Mouse (Mus musculus): ENCODE data around the gene Mtmr3.

DNA sequence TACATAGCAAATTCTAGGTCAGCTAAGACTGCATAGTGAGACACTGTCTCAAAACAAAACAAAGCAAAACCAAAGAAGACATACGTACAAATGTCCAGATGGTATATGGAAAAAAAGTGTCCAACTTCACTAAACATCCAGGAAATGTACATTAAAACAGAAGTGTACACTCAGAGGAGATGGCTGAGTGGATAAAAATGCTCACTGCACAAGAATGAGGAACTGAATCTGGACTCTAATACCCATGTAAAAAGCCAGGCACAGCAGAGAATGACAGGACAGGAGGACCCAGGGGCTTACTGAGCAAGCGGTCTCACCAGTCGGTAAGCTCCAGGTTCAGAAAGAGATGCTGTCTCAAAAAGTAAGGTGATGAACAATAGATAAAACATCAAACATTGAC, 5.3 kb upstream of the Mtmr3 start:
- TF ChIP-seq NELFE (IDR thresholded peaks at IDR 0.05; ENCODE audit: low read depth, low read length), result no peak
- no peak for TF ChIP-seq CTCF (conservative IDR thresholded peaks at IDR 0.05 in 1 of 2, IDR thresholded peaks at IDR 0.05 in 1 of 2; ENCODE audit: low read depth in 2 of 2, low read length in 2 of 2)
- no peak for TF ChIP-seq MAX (IDR thresholded peaks at IDR 0.05; ENCODE audit: low read length)
- TF ChIP-seq E2F4 (IDR thresholded peaks at IDR 0.05; ENCODE audit: insufficient replicate concordance, low read depth, low read length), result no peak
- TF ChIP-seq ZNF384 (IDR thresholded peaks at IDR 0.05; ENCODE audit: low read depth, low read length), result no peak; the same call in 1 of the 2 replicates
- no peak for TF ChIP-seq JUND (conservative IDR thresholded peaks at IDR 0.05; ENCODE audit: low read depth, low read length)
- TF ChIP-seq POLR2A (IDR thresholded peaks at IDR 0.05; ENCODE audit: low read depth, low read length), result no peak
- no peak for TF ChIP-seq USF2 (conservative IDR thresholded peaks at IDR 0.05; ENCODE audit: low read depth, low read length)

Data from CH12.LX (cell line).